In the genomic region with DNA sequence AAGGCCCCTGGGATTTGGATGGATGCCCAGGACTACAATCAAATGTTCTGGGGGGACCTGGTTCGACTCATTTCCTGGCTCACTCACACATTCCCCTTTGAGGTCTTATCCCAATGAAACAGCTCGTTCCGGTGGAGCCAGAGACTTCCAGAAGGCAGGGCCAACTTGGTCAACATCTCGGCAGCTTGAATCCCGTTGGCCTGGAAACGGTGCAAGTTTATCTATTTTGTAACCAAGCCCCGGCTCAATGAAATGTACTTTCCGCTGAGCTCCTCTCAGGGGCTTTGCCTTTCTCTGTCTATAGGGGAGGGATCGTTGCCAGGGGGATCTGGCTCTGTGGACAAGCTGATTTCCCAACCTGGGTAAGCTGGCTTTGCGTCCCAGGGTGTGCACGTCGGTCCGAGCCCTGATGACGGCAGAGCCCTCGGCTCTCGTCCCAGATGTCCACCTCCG, we compare ENCODE assay signal across 7 mouse cellular contexts.
DNase-seq lines count a peak whose midpoint lies in the region; ATAC-seq lines count a peak whose summit lies in the region.

No protein-coding gene starts in this region.

- H3K27ac ChIP-seq in liver, embryonic 11.5 days (ENCODE audit: low read depth, low read length): no peak overlapping the region
- no peak overlapping the region; the same call in 1 of the 2 replicates for H3K27ac ChIP-seq in forebrain, embryonic 16.5 days (ENCODE audit: low read length)
- peak overlapping the region; percentile 14; the same call in 1 of the 2 replicates for H3K27ac ChIP-seq in liver, embryonic 15.5 days (replicated peaks)

- 59% methylated on average over 17 of the region's 17 CpGs for WGBS in liver, embryonic 11.5 days
- whole genome bisulfite sequencing in forebrain, embryonic 16.5 days: 38% methylated on average over 17 of the region's 17 CpGs
- 59% methylated on average over 17 of the region's 17 CpGs for WGBS in liver, embryonic 15.5 days (ENCODE audit: insufficient replicate concordance)

- H3K4me2 ChIP-seq in liver, embryonic 11.5 days: no peak overlapping the region
- H3K4me2 ChIP-seq in forebrain, embryonic 16.5 days (ENCODE audit: low read length): no peak overlapping the region
- H3K4me2 ChIP-seq in liver, embryonic 15.5 days: no peak overlapping the region

- H3K9me3 ChIP-seq in liver, embryonic 11.5 days (ENCODE audit: control insufficient read depth, low read length): no peaks in the 10 kb centered on the region
- H3K9me3 ChIP-seq in forebrain, embryonic 16.5 days (ENCODE audit: control insufficient read depth, low read length): no peaks in the 10 kb centered on the region
- H3K9me3 ChIP-seq in liver, embryonic 15.5 days (replicated peaks): no peaks in the 10 kb centered on the region

- peaks cover 22% of the 10 kb centered on the region; the same call in 1 of the 2 replicates for H3K27me3 ChIP-seq in liver, embryonic 11.5 days (replicated peaks; ENCODE audit: control insufficient read depth, insufficient read depth, low read length)
- H3K27me3 ChIP-seq in forebrain, embryonic 16.5 days (replicated peaks; ENCODE audit: control insufficient read depth, insufficient read depth, low read length): no peaks in the 10 kb centered on the region
- H3K27me3 ChIP-seq in liver, embryonic 15.5 days: peaks cover 55% of the 10 kb centered on the region

- DNase-seq in liver, embryonic 11.5 days (ENCODE audit: low spot score): no peak
- DNase-seq in liver: no peak
- DNase-seq in heart, postnatal 10 days: peak; percentile 73 to 74
- peak; percentile 33 for DNase-seq in right cerebral cortex, postnatal 14 days
- no peak for DNase-seq in spleen, postnatal 4 days (ENCODE audit: low spot score in 2 of 2)

- no peaks in the 10 kb centered on the region for H3K36me3 ChIP-seq in liver, embryonic 11.5 days (ENCODE audit: control insufficient read depth, insufficient read depth, low read length)
- no peaks in the 10 kb centered on the region for H3K36me3 ChIP-seq in forebrain, embryonic 16.5 days (ENCODE audit: control insufficient read depth, insufficient read depth)
- no peaks in the 10 kb centered on the region for H3K36me3 ChIP-seq in liver, embryonic 15.5 days (replicated peaks)

- intact Hi-C loops in heart, postnatal 10 days (cut with DNase I): loop anchor here (2.0 kb wide), 1 partner anchor 14 kb away; no protein-coding TSS in a partner anchor

- 0 out of 2 replicates have a peak, but pooled peaks have one; percentile 30 for ATAC-seq in liver, embryonic 11.5 days (replicated peaks; ENCODE audit: low FRiP score)
- ATAC-seq in forebrain, embryonic 16.5 days: peak; percentile 10
- peak; percentile 72 for ATAC-seq in liver, embryonic 15.5 days (ENCODE audit: insufficient read depth)

- H3K9ac ChIP-seq in liver, embryonic 11.5 days (ENCODE audit: low read depth, low read length): no peak overlapping the region
- no peak overlapping the region for H3K9ac ChIP-seq in forebrain, embryonic 16.5 days (replicated peaks; ENCODE audit: low read depth, low read length)
- H3K9ac ChIP-seq in liver, embryonic 15.5 days: no peak overlapping the region

- H3K4me3 ChIP-seq in liver, embryonic 11.5 days (ENCODE audit: low read depth, low read length): no peak overlapping the region
- H3K4me3 ChIP-seq in forebrain, embryonic 16.5 days (replicated peaks; ENCODE audit: low read length): no peak overlapping the region
- no peak overlapping the region for H3K4me3 ChIP-seq in liver, embryonic 15.5 days (replicated peaks)

- peaks cover 26% of the 10 kb centered on the region for H3K4me1 ChIP-seq in liver, embryonic 11.5 days (replicated peaks; ENCODE audit: control insufficient read depth, insufficient read depth, low read length)
- peaks cover 45% of the 10 kb centered on the region for H3K4me1 ChIP-seq in forebrain, embryonic 16.5 days (replicated peaks; ENCODE audit: control insufficient read depth, insufficient read depth, low read length)
- peaks cover 33% of the 10 kb centered on the region for H3K4me1 ChIP-seq in liver, embryonic 15.5 days (replicated peaks)

Comparison
In these comparisons a context has a peak if more than half of its experiments do, and no peak if none do; other contexts are left out.
1. ATAC-seq: peak in every context shown above with its lines; median percentile 72 in liver, embryonic 15.5 days; 30 in liver, embryonic 11.5 days; 10 in forebrain, embryonic 16.5 days.
2. DNase-seq: peak in heart, postnatal 10 days (2 of 2) and right cerebral cortex, postnatal 14 days (single experiment); none in liver, embryonic 11.5 days (single experiment), liver (single experiment) and spleen, postnatal 4 days (0 of 2).